Mouse (Mus musculus) MEL (cell line): ENCODE results near the gene Acvr1c.

Experiments
- BHLHE40 ChIP-seq: IDR thresholded peaks from 2 replicates; pipeline ENCODE4 v1.6.1; 2012; ENCODE audit warnings: low read depth, mild to moderate bottlenecking, inconsistent platforms, low read length, improper control_type of control experiment, borderline replicate concordance
- CHD1 ChIP-seq: IDR thresholded peaks from 2 replicates; pipeline ENCODE4 v1.6.1; 2012; ENCODE audit warnings: low read depth, mild to moderate bottlenecking, inconsistent platforms, low read length, improper control_type of control experiment
- CHD2 ChIP-seq: IDR thresholded peaks from 2 replicates; pipeline ENCODE4 v1.6.1; 2011; ENCODE audit warnings: low read length, improper control_type of control experiment
- CTCF ChIP-seq, 3 experiments: IDR thresholded peaks in 2 of 3; conservative IDR thresholded peaks in 1 of 3; 2 replicates each; pipeline ENCODE4 v1.5.1; 2011 to 2012; ENCODE audit warnings: low read length in 3 of 3, low read depth in 2 of 3, mild to moderate bottlenecking in 2 of 3, improper control_type of control experiment in 1 of 3, inconsistent platforms in 1 of 3, mixed read lengths in 1 of 3, moderate library complexity in 1 of 3; ENCODE audit not compliant: control insufficient read depth in 1 of 3, insufficient read depth in 1 of 3, poor library complexity in 1 of 3, severe bottlenecking in 1 of 3
- EP300 ChIP-seq, 2 experiments: IDR thresholded peaks; 2 replicates each; pipeline ENCODE4 v1.6.1; 2011; ENCODE audit warnings: improper control_type of control experiment in 2 of 2, low read length in 2 of 2, low read depth in 1 of 2, mild to moderate bottlenecking in 1 of 2
- MAX ChIP-seq: IDR thresholded peaks from 2 replicates; pipeline ENCODE4 v1.6.1; 2011; ENCODE audit warnings: low read length, improper control_type of control experiment
- MAZ ChIP-seq: IDR thresholded peaks from 2 replicates; pipeline ENCODE4 v1.6.1; 2012; ENCODE audit warnings: low read depth, mild to moderate bottlenecking, inconsistent platforms, low read length, improper control_type of control experiment
- POLR2A ChIP-seq, 2 experiments: IDR thresholded peaks; 2 replicates each; pipeline ENCODE4 v1.6.1; 2011 to 2012; ENCODE audit warnings: low read length in 2 of 2, mild to moderate bottlenecking in 2 of 2, control low read depth in 1 of 2, improper control_type of control experiment in 1 of 2, low read depth in 1 of 2, moderate library complexity in 1 of 2; ENCODE audit not compliant: control insufficient read depth in 1 of 2, insufficient read depth in 1 of 2, poor library complexity in 1 of 2
- POLR2AphosphoS5 ChIP-seq: IDR thresholded peaks from 2 replicates; pipeline ENCODE4 v1.6.1; 2012; ENCODE audit warnings: low read depth, borderline replicate concordance, mild to moderate bottlenecking, inconsistent platforms, low read length, moderate library complexity, mixed read lengths
- RAD21 ChIP-seq: IDR thresholded peaks from 2 replicates; pipeline ENCODE4 v1.6.1; 2011; ENCODE audit warnings: mild to moderate bottlenecking, low read depth, low read length, improper control_type of control experiment
- SIN3A ChIP-seq: IDR thresholded peaks from 2 replicates; pipeline ENCODE4 v1.6.1; 2012; ENCODE audit warnings: low read length, improper control_type of control experiment, inconsistent platforms
- USF1 ChIP-seq: IDR thresholded peaks from 2 replicates; pipeline ENCODE4 v1.6.1; 2014; ENCODE audit warnings: low read depth, mild to moderate bottlenecking, inconsistent platforms, low read length, improper control_type of control experiment, moderate library complexity
- ZNF384 ChIP-seq: IDR thresholded peaks from 2 replicates; pipeline ENCODE4 v1.6.1; 2012; ENCODE audit warnings: low read depth, mild to moderate bottlenecking, inconsistent platforms, low read length, improper control_type of control experiment

- TF ChIP-seq CTCF (IDR thresholded peaks at IDR 0.05 in 2 of 3, conservative IDR thresholded peaks at IDR 0.05 in 1 of 3; ENCODE audit: control insufficient read depth in 1 of 3, insufficient read depth in 1 of 3, low read depth in 2 of 3, low read length in 3 of 3, poor library complexity in 1 of 3, severe bottlenecking in 1 of 3) (no peak), BHLHE40 (no peak), ZNF384 (no peak), EP300 (IDR thresholded peaks at IDR 0.05; ENCODE audit: low read depth in 1 of 2, low read length in 2 of 2) (no peak), RAD21 (no peak), MAX (no peak), CHD1 (no peak), POLR2A (IDR thresholded peaks at IDR 0.05; ENCODE audit: control insufficient read depth in 1 of 2, insufficient read depth in 1 of 2, low read depth in 1 of 2, low read length in 2 of 2, poor library complexity in 1 of 2) (no peak), MAZ (no peak), SIN3A (no peak), POLR2AphosphoS5 (no peak), USF1 (no peak), CHD2 (no peak)
Measured at GRCm38 (mm10) chr2:58309695-58310094, 48.0 kb downstream of the Acvr1c start.
